25 mouse cellular contexts compared by ENCODE assay signal in the genomic region with DNA sequence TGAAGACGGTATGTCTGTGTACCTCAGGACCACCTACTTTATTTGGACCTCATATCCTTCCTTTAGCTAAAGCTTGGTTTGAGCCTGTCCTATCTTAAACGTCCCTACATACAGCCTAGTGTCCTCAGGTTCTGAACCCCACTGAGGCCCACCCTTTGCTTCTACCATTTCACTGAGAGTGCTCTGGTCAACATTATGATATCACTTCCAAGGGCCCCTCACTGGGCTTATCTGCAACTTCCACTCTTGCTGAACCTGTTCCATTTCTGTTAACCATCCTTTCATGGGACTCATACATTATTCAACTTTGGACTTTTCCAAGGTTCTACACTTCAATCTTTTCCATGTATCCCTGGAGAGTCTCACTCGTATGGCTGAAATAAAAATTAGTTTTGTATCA. TPM values are rescaled to one million over a fixed set of nuclear protein-coding genes. Genes with fewer than 3 reads are reported as not detected.
DNase-seq lines count a peak whose midpoint lies in the region; ATAC-seq and TF ChIP-seq lines count a peak whose summit lies in the region.
"Had no signal": no experiment of that assay in that cellular context is flagged by ENCODE, and none has a peak within 500 bp of the region (broad histone marks: within the 10 kb centered on the region; RNA-seq: fewer than 3 reads in every experiment).

No protein-coding gene starts in this region.

- no peak for TF ChIP-seq POLR2A in MEL (IDR thresholded peaks at IDR 0.05; ENCODE audit: control insufficient read depth in 1 of 2, insufficient read depth in 1 of 2, low read depth in 1 of 2, low read length in 2 of 2, poor library complexity in 1 of 2)

- H3K79me2 ChIP-seq in MEL (ENCODE audit: control insufficient read depth, insufficient read depth, low read length, poor library complexity): no peaks in the 10 kb centered on the region

- no peaks in the 10 kb centered on the region for H3K9me3 ChIP-seq in heart, embryonic 11.5 days (replicated peaks; ENCODE audit: control insufficient read depth, low read length)
- no peaks in the 10 kb centered on the region for H3K9me3 ChIP-seq in MEL (replicated peaks; ENCODE audit: insufficient read depth, low read length)
- H3K9me3 ChIP-seq in liver, embryonic 12.5 days (replicated peaks): no peaks in the 10 kb centered on the region
- H3K9me3 ChIP-seq in hindbrain, embryonic 11.5 days (ENCODE audit: control insufficient read depth, low read length): no peaks in the 10 kb centered on the region
- H3K9me3 ChIP-seq: embryonic facial prominence, embryonic 13.5 days; kidney, embryonic 15.5 days; limb, embryonic 10.5 days; midbrain, embryonic 15.5 days; neural tube, embryonic 15.5 days had no signal

- TF ChIP-seq EP300 in MEL (IDR thresholded peaks at IDR 0.05; ENCODE audit: low read depth in 1 of 2, low read length in 2 of 2): peak; percentile 7 to 35; a peak in 1 of 4 replicates

- no peak overlapping the region for H3K9ac ChIP-seq in heart, embryonic 11.5 days (ENCODE audit: low read depth, low read length)
- H3K9ac ChIP-seq in MEL (ENCODE audit: control insufficient read depth, low read depth, low read length, poor library complexity, severe bottlenecking): no peak overlapping the region
- no peak overlapping the region; the same call in none of the 2 replicates for H3K9ac ChIP-seq in liver, embryonic 12.5 days
- no peak overlapping the region for H3K9ac ChIP-seq in hindbrain, embryonic 11.5 days (ENCODE audit: low read depth, low read length)
- H3K9ac ChIP-seq: embryonic facial prominence, embryonic 13.5 days; hindbrain, embryonic 14.5 days; kidney, embryonic 15.5 days; lung, embryonic 14.5 days; midbrain, embryonic 15.5 days; neural tube, embryonic 15.5 days had no signal

- H3K4me3 ChIP-seq in heart, embryonic 11.5 days (ENCODE audit: low read depth, low read length): no peak overlapping the region
- no peak overlapping the region for H3K4me3 ChIP-seq in MEL (ENCODE audit: control insufficient read depth in 1 of 2, insufficient read depth in 1 of 2, low read depth in 2 of 2, low read length in 2 of 2)
- H3K4me3 ChIP-seq in liver, embryonic 12.5 days: no peak overlapping the region
- H3K4me3 ChIP-seq in hindbrain, embryonic 11.5 days (ENCODE audit: low read depth, low read length): no peak overlapping the region
- H3K4me3 ChIP-seq: embryonic facial prominence, embryonic 13.5 days; kidney, embryonic 15.5 days; left cerebral cortex, adult 2 months; limb, embryonic 10.5 days; midbrain, embryonic 15.5 days; myocyte; neural tube, embryonic 15.5 days had no signal

- no peak for DNase-seq in heart, adult 8-10 months (ENCODE audit: low spot score)
- no peak for DNase-seq in MEL (ENCODE audit: low read depth, low spot score)
- DNase-seq in c-Kit-positive CD71-positive TER-119-positive erythroid progenitor cells, embryonic 14.5 days (ENCODE audit: low spot score): peak; percentile 53
- no peak for DNase-seq in hindbrain, embryonic 11.5 days (ENCODE audit: low spot score)
- DNase-seq in cerebellum, adult 11 months: no peak
- DNase-seq: adrenal gland, adult 2 months; B cell, adult 2 months; cerebellum, postnatal 10 days; gastrocnemius, postnatal 36 days; kidney, postnatal 4 days; layer of hippocampus, adult 9-11 months; lung, embryonic 14.5 days; lung, postnatal 36 days; right cerebral cortex, postnatal 14 days had no signal

- no peak for TF ChIP-seq CTCF in MEL (IDR thresholded peaks at IDR 0.05 in 2 of 3, conservative IDR thresholded peaks at IDR 0.05 in 1 of 3; ENCODE audit: control insufficient read depth in 1 of 3, insufficient read depth in 1 of 3, low read depth in 2 of 3, low read length in 3 of 3, poor library complexity in 1 of 3, severe bottlenecking in 1 of 3)

- WGBS in heart, embryonic 11.5 days (ENCODE audit: insufficient replicate concordance): 69% methylated on average over 3 of the region's 3 CpGs
- 43% methylated on average over 3 of the region's 3 CpGs for WGBS in liver, embryonic 12.5 days (ENCODE audit: insufficient replicate concordance)
- WGBS in hindbrain, embryonic 11.5 days: 85% methylated on average over 3 of the region's 3 CpGs

- peak overlapping the region; percentile 12; the same call in 1 of the 2 replicates for H3K4me2 ChIP-seq in heart, embryonic 11.5 days
- H3K4me2 ChIP-seq in liver, embryonic 12.5 days: peak overlapping the region; percentile 53
- no peak overlapping the region for H3K4me2 ChIP-seq in hindbrain, embryonic 11.5 days (replicated peaks; ENCODE audit: low read depth, low read length)
- H3K4me2 ChIP-seq: embryonic facial prominence, embryonic 13.5 days; hindbrain, embryonic 14.5 days; kidney, embryonic 15.5 days; lung, embryonic 14.5 days; midbrain, embryonic 15.5 days; neural tube, embryonic 15.5 days had no signal

- TF ChIP-seq RAD21 in MEL (IDR thresholded peaks at IDR 0.05; ENCODE audit: low read depth, low read length): no peak

- H3K27ac ChIP-seq in heart, embryonic 11.5 days (ENCODE audit: low read depth, low read length): peak overlapping the region; percentile 86
- peak overlapping the region; percentile 24; the same call in 1 of the 2 replicates for H3K27ac ChIP-seq in MEL (ENCODE audit: control insufficient read depth, low read depth, low read length)
- peak overlapping the region; percentile 88 for H3K27ac ChIP-seq in liver, embryonic 12.5 days
- H3K27ac ChIP-seq in hindbrain, embryonic 11.5 days (ENCODE audit: low read depth, low read length): no peak overlapping the region
- H3K27ac ChIP-seq: embryonic facial prominence, embryonic 13.5 days; hindbrain, embryonic 14.5 days; kidney, embryonic 15.5 days; left cerebral cortex, adult 2 months; limb, embryonic 10.5 days; midbrain, embryonic 15.5 days; neural tube, embryonic 15.5 days had no signal

- peaks cover 22% of the 10 kb centered on the region for H3K4me1 ChIP-seq in heart, embryonic 11.5 days (ENCODE audit: control insufficient read depth, insufficient read depth, low read length)
- H3K4me1 ChIP-seq in MEL (ENCODE audit: control insufficient read depth in 1 of 2, insufficient read depth in 2 of 2, low read length in 2 of 2): peaks cover 2 to 14% of the 10 kb centered on the region in 2 experiments; a peak in 2 of 4 replicates
- peaks cover 43% of the 10 kb centered on the region for H3K4me1 ChIP-seq in liver, embryonic 12.5 days
- H3K4me1 ChIP-seq in hindbrain, embryonic 11.5 days (replicated peaks; ENCODE audit: control insufficient read depth, insufficient read depth, low read length): no peaks in the 10 kb centered on the region
- H3K4me1 ChIP-seq: embryonic facial prominence, embryonic 13.5 days; kidney, embryonic 15.5 days; limb, embryonic 10.5 days; midbrain, embryonic 15.5 days; neural tube, embryonic 15.5 days had no signal

- H3K27me3 ChIP-seq in heart, embryonic 11.5 days (ENCODE audit: control insufficient read depth, insufficient read depth, low read length): no peaks in the 10 kb centered on the region
- no peaks in the 10 kb centered on the region for H3K27me3 ChIP-seq in MEL (ENCODE audit: control insufficient read depth in 1 of 2, insufficient read depth in 2 of 2, low read length in 2 of 2)
- H3K27me3 ChIP-seq in liver, embryonic 12.5 days (replicated peaks): no peaks in the 10 kb centered on the region
- H3K27me3 ChIP-seq in hindbrain, embryonic 11.5 days (ENCODE audit: control insufficient read depth, insufficient read depth, low read length): no peaks in the 10 kb centered on the region
- H3K27me3 ChIP-seq: embryonic facial prominence, embryonic 13.5 days; kidney, embryonic 15.5 days; midbrain, embryonic 15.5 days; neural tube, embryonic 15.5 days had no signal

- ATAC-seq in heart, embryonic 11.5 days (replicated peaks; ENCODE audit: insufficient number of reproducible peaks, low FRiP score, low TSS enrichment): no peak
- peak; percentile 92 for ATAC-seq in liver, embryonic 12.5 days
- no peak for ATAC-seq in hindbrain, embryonic 11.5 days (ENCODE audit: low FRiP score)
- ATAC-seq: forebrain, embryonic 16.5 days; midbrain, embryonic 15.5 days had no signal

- peaks cover 28% of the 10 kb centered on the region for H3K36me3 ChIP-seq in heart, embryonic 11.5 days (ENCODE audit: control insufficient read depth, insufficient read depth, low read length)
- peaks cover 17 to 56% of the 10 kb centered on the region in 2 experiments for H3K36me3 ChIP-seq in MEL (ENCODE audit: control insufficient read depth in 1 of 2, insufficient read depth in 2 of 2, low read length in 2 of 2)
- H3K36me3 ChIP-seq in liver, embryonic 12.5 days: peaks cover 95% of the 10 kb centered on the region
- 0 out of 2 replicates have a peak, but pooled peaks cover 12% of the 10 kb centered on the region for H3K36me3 ChIP-seq in hindbrain, embryonic 11.5 days (ENCODE audit: control insufficient read depth, insufficient read depth, low read length)

TF ChIP-seq in MEL, 35 proteins besides CTCF, POLR2A, EP300 and RAD21:
- TF ChIP-seq KAT2A (conservative IDR thresholded peaks at IDR 0.05; ENCODE audit: low read depth, low read length) (no peak), SMC3 (IDR thresholded peaks at IDR 0.05; ENCODE audit: low read depth, low read length) (peak; percentile 2; the same call in 1 of the 2 replicates), E2F4 (IDR thresholded peaks at IDR 0.05; ENCODE audit: borderline replicate concordance, low read depth, low read length) (no peak), ZNF384 (IDR thresholded peaks at IDR 0.05; ENCODE audit: low read depth, low read length) (no peak), NRF1 (IDR thresholded peaks at IDR 0.05; ENCODE audit: insufficient read depth, low read depth, low read length, poor library complexity, severe bottlenecking) (no peak), TCF12 (IDR thresholded peaks at IDR 0.05; ENCODE audit: low read depth, low read length) (0 out of 2 replicates have a peak, but pooled peaks have one; percentile 17)
TF ChIP-seq in MEL: peak in this region for 2.

RNA-seq across cellular contexts. Expression of gene Brd7, which starts 27.0 kb away (rescaled TPM):
- polyA plus RNA-seq in heart, embryonic 11.5 days (2014; fragmentation: Nextera tagmentation; extraction: Ambion mirVana): 73.3 and 79.7 TPM in 2 replicates
- total RNA-seq in heart, adult 8-10 months (2022): 10 to 100 TPM; 74.5 to 90.1 (median 75.6) TPM
- total RNA-seq in MEL (2012; rRNA removed): 67.7 and 89.0 TPM in 2 replicates
- polyA plus RNA-seq in MEL (2012; ENCODE audit: insufficient read depth in 1 of 2, insufficient read length in 2 of 2, low read depth in 1 of 2, low replicate concordance in 2 of 2, missing spikeins in 1 of 2): 100 to 1,000 TPM in 1 of 2 experiments, 10 to 100 TPM in 1; 40.0 to 192 TPM
- 61.3 and 64.7 TPM in 2 replicates for polyA plus RNA-seq in liver, embryonic 12.5 days (2016; fragmentation: Nextera tagmentation; extraction: Ambion mirVana)
- polyA plus RNA-seq in hindbrain, embryonic 11.5 days (2014; fragmentation: Nextera tagmentation; extraction: Ambion mirVana): 77.5 and 82.4 TPM in 2 replicates
